Mouse (Mus musculus): Measurements from ENCODE around the gene Wdr6. TPM values are rescaled to one million over a fixed set of nuclear protein-coding genes. Genes with fewer than 3 reads are reported as not detected.

Wdr6 gene
- polyA plus RNA-seq, 2 experiments: 91.5 to 123 TPM

DNA sequence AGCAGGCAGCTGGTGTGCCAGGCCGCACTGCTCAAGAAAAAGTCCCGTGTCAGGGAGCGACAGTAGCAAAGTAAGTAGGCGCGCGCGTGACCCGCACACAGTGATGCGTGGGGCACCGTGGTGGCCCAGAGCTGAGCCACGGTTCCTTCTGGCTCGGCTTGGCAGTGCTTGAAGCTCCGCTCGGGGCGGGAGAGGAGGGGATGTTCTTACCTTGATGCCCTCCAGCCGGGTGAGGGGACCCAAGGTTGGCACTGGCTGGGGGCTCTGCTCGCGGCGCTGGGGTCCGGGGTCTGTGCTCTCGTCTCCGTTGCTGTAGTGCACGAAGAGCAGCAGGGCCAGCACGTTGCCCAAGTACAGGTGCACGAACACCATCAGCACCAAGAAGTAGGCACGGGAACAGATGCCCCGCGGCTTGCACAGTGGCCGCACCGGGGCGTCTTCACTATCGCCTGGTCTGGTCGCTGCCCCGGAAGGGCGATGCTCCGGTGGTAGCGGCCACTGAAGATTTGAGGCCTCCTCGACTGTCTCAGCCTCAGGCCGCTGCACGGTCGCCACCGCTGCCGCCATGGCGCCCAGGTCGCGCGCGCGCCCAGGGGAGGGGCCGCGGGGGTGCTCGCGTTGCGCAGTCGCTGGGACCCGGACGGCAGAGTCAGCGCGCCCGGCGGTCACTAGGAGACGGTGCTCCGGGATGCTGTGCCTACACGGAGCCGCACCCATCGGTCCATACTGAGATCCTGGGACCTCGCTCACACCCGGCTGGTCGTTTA is 18.6 kb upstream of the Wdr6 start, which contains the start of gene P4htm:
P4htm (minus strand) TSS at position 670 of the 767 bp plus-strand sequence.
- peak within 1 kb of the TSS; percentile 77 for H3K9ac ChIP-seq (ENCODE audit: low read depth, low read length, severe bottlenecking)
- H3K4me2 ChIP-seq (replicated peaks; ENCODE audit: low read depth, low read length, severe bottlenecking): peak within 1 kb of the TSS; percentile 93
- ATAC-seq (ENCODE audit: low FRiP score, low read depth) (peak; percentile 78), DNase-seq (ENCODE audit: low spot score) (peak; percentile 61)
- H3K9me3 ChIP-seq (ENCODE audit: control insufficient read depth, low read length): no peaks in the 10 kb centered on the region
- under 1% methylated on average over 52 of the region's 69 CpGs for WGBS
- H3K4me1 ChIP-seq (ENCODE audit: control insufficient read depth, insufficient read depth, low read length): peaks cover 6% of the 10 kb centered on the region; the same call in 1 of the 2 replicates
- no peak for TF ChIP-seq POLR2A (IDR thresholded peaks at IDR 0.05; ENCODE audit: borderline replicate concordance, extremely low read depth, insufficient read depth, insufficient read length)
- H3K27me3 ChIP-seq (ENCODE audit: control insufficient read depth, insufficient read depth, low read length): no peaks in the 10 kb centered on the region
- peaks cover 5% of the 10 kb centered on the region; the same call in 1 of the 2 replicates for H3K36me3 ChIP-seq (ENCODE audit: control insufficient read depth, insufficient read depth, low read length)
- H3K27ac ChIP-seq (replicated peaks; ENCODE audit: low read depth, low read length): no peak within 1 kb of the TSS
- H3K4me3 ChIP-seq (replicated peaks; ENCODE audit: low read length): peak within 1 kb of the TSS; percentile 72

GRCm38 (mm10) chr9:108594354-108594753 is 15.8 kb upstream of the Wdr6 start:
- Histone ChIP-seq H3K9ac (ENCODE audit: low read depth, low read length, severe bottlenecking) (no peak overlapping the region), H3K4me1 (ENCODE audit: control insufficient read depth, insufficient read depth, low read length) (peaks cover 6% of the 10 kb centered on the region; the same call in 1 of the 2 replicates), H3K27ac (replicated peaks; ENCODE audit: low read depth, low read length) (no peak overlapping the region), H3K4me3 (replicated peaks; ENCODE audit: low read length) (no peak overlapping the region), H3K36me3 (ENCODE audit: control insufficient read depth, insufficient read depth, low read length) (0 out of 2 replicates have a peak, but pooled peaks cover 3% of the 10 kb centered on the region), H3K4me2 (replicated peaks; ENCODE audit: low read depth, low read length, severe bottlenecking) (no peak overlapping the region), H3K27me3 (ENCODE audit: control insufficient read depth, insufficient read depth, low read length) (no peaks in the 10 kb centered on the region), H3K9me3 (ENCODE audit: control insufficient read depth, low read length) (no peaks in the 10 kb centered on the region)
- ATAC-seq (ENCODE audit: low FRiP score, low read depth): no peak
- DNase-seq (ENCODE audit: low spot score): no peak
- 81% methylated on average over 3 of the region's 3 CpGs for WGBS
- no peak for TF ChIP-seq POLR2A (IDR thresholded peaks at IDR 0.05; ENCODE audit: borderline replicate concordance, extremely low read depth, insufficient read depth, insufficient read length)

GRCm38 (mm10) chr9:108591462-108591861 is 12.9 kb upstream of the Wdr6 start:
- ATAC-seq (ENCODE audit: low FRiP score, low read depth): no peak
- Histone ChIP-seq H3K27ac (replicated peaks; ENCODE audit: low read depth, low read length) (no peak overlapping the region), H3K36me3 (ENCODE audit: control insufficient read depth, insufficient read depth, low read length) (0 out of 2 replicates have a peak, but pooled peaks cover 3% of the 10 kb centered on the region), H3K27me3 (ENCODE audit: control insufficient read depth, insufficient read depth, low read length) (no peaks in the 10 kb centered on the region), H3K4me1 (ENCODE audit: control insufficient read depth, insufficient read depth, low read length) (peaks cover 15% of the 10 kb centered on the region), H3K4me3 (replicated peaks; ENCODE audit: low read length) (no peak overlapping the region), H3K4me2 (replicated peaks; ENCODE audit: low read depth, low read length, severe bottlenecking) (no peak overlapping the region), H3K9ac (ENCODE audit: low read depth, low read length, severe bottlenecking) (no peak overlapping the region), H3K9me3 (ENCODE audit: control insufficient read depth, low read length) (no peaks in the 10 kb centered on the region)
- 88% methylated on average over 4 of the region's 4 CpGs for WGBS
- DNase-seq (ENCODE audit: low spot score): no peak
- no peak for TF ChIP-seq POLR2A (IDR thresholded peaks at IDR 0.05; ENCODE audit: borderline replicate concordance, extremely low read depth, insufficient read depth, insufficient read length)

GRCm38 (mm10) chr9:108589229-108589628 is 10.7 kb upstream of the Wdr6 start:
- no peaks in the 10 kb centered on the region for H3K9me3 ChIP-seq (ENCODE audit: control insufficient read depth, low read length)
- ATAC-seq (ENCODE audit: low FRiP score, low read depth) (no peak), DNase-seq (ENCODE audit: low spot score) (no peak)
- no peak overlapping the region for H3K27ac ChIP-seq (replicated peaks; ENCODE audit: low read depth, low read length)
- H3K4me1 ChIP-seq (ENCODE audit: control insufficient read depth, insufficient read depth, low read length): peaks cover 15% of the 10 kb centered on the region
- H3K4me3 ChIP-seq (replicated peaks; ENCODE audit: low read length): no peak overlapping the region
- no peak for TF ChIP-seq POLR2A (IDR thresholded peaks at IDR 0.05; ENCODE audit: borderline replicate concordance, extremely low read depth, insufficient read depth, insufficient read length)
- 0 out of 2 replicates have a peak, but pooled peaks cover 3% of the 10 kb centered on the region for H3K36me3 ChIP-seq (ENCODE audit: control insufficient read depth, insufficient read depth, low read length)
- H3K27me3 ChIP-seq (ENCODE audit: control insufficient read depth, insufficient read depth, low read length): no peaks in the 10 kb centered on the region
- H3K4me2 ChIP-seq (replicated peaks; ENCODE audit: low read depth, low read length, severe bottlenecking): no peak overlapping the region
- WGBS: 67% methylated on average over 5 of the region's 5 CpGs
- H3K9ac ChIP-seq (ENCODE audit: low read depth, low read length, severe bottlenecking): no peak overlapping the region

DNA sequence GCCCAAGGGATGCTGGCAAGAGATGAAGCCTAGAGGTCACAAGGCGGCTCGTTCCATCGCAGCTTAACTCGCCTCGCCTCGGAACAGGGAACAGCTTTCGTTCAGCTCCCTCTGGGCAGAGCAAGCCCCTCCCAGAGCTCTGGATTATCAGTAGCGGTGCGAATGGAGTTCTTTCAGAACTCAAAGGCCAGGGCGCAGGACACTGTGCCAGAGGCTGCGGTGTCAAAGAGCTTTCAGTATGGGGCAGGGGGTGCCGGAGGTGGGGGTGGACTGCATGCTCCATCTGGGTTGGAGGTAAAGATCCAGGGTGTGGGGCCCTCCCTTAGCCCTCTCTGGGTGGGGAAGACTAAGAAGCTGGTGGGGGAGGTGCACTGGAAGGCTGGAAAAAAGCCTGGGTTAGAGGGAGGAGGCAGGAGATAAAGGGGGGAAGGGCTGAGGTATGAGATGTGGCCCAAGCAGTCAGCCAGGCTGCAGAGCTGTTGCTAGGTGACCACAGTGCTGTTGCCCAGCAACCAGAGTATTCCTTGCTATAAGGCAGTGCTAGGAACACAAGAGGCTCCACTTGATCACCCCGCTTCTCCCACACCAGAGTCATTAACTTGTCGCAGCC is 9.1 kb upstream of the Wdr6 start:
- H3K27ac ChIP-seq (replicated peaks; ENCODE audit: low read depth, low read length): peak overlapping the region; percentile 73
- no peak for TF ChIP-seq POLR2A (IDR thresholded peaks at IDR 0.05; ENCODE audit: borderline replicate concordance, extremely low read depth, insufficient read depth, insufficient read length)
- peak overlapping the region; percentile 16; the same call in 1 of the 2 replicates for H3K4me3 ChIP-seq (replicated peaks; ENCODE audit: low read length)
- H3K36me3 ChIP-seq (ENCODE audit: control insufficient read depth, insufficient read depth, low read length): 0 out of 2 replicates have a peak, but pooled peaks cover under 1% of the 10 kb centered on the region
- peak; percentile 94 for ATAC-seq (ENCODE audit: low FRiP score, low read depth)
- peak; percentile 92 for DNase-seq (ENCODE audit: low spot score)
- no peak overlapping the region for H3K9ac ChIP-seq (ENCODE audit: low read depth, low read length, severe bottlenecking)
- H3K4me2 ChIP-seq (replicated peaks; ENCODE audit: low read depth, low read length, severe bottlenecking): peak overlapping the region; percentile 40
- 4% methylated on average over 14 of the region's 14 CpGs for WGBS
- no peaks in the 10 kb centered on the region for H3K27me3 ChIP-seq (ENCODE audit: control insufficient read depth, insufficient read depth, low read length)
- H3K9me3 ChIP-seq (ENCODE audit: control insufficient read depth, low read length): no peaks in the 10 kb centered on the region
- peaks cover 15% of the 10 kb centered on the region for H3K4me1 ChIP-seq (ENCODE audit: control insufficient read depth, insufficient read depth, low read length)
